Mouse (Mus musculus) hindbrain, postnatal 0 days (tissue): ENCODE measurements at regions not wholly inside any gene's neighbourhood (a gene's known extent, or its start where the extent isn't known, plus 50 kb on each side); places are given as distances from the start of the nearest gene placed in this dataset.
A peak's percentile ranks its signal among the peaks of the same experiment; 100 is the strongest.

Experiments
- ATAC-seq: fragments of 200-750 bp; cut with Nextera tagmentation; 2 replicates; pipeline ENCODE4 v1.8.0; 2017; ENCODE audit warnings: mild to moderate bottlenecking, moderate TSS enrichment, moderate library complexity
- DNase-seq: peaks from one replicate; pipeline ENCODE4 v3.0.0-alpha.2; 2015; ENCODE audit warnings: low spot score
- H3K27ac ChIP-seq: fragments of 300-500 bp; sonication (generic); 2 replicates; pipeline ENCODE4 v1.5.1; 2014; ENCODE audit warnings: mild to moderate bottlenecking
- H3K27me3 ChIP-seq: fragments of 300-500 bp; sonication (generic); 2 replicates; pipeline ENCODE4 v1.6.1; 2014; ENCODE audit warnings: low read length, mixed read lengths; ENCODE audit not compliant: insufficient read depth
- H3K36me3 ChIP-seq: fragments of 300-500 bp; sonication (generic); 2 replicates; pipeline ENCODE4 v1.6.1; 2014; ENCODE audit warnings: low read length, mixed read lengths; ENCODE audit not compliant: insufficient read depth
- H3K4me1 ChIP-seq: fragments of 300-500 bp; sonication (generic); 2 replicates; pipeline ENCODE4 v1.6.1; 2014; ENCODE audit warnings: antibody characterized with exemption, low read length, mixed read lengths; ENCODE audit not compliant: insufficient read depth
- H3K4me2 ChIP-seq: fragments of 300-500 bp; sonication (generic); 2 replicates; pipeline ENCODE4 v1.6.1; 2014; ENCODE audit warnings: low read depth, mild to moderate bottlenecking, low read length, moderate library complexity, mixed read lengths
- H3K4me3 ChIP-seq: fragments of 300-500 bp; sonication (generic); 2 replicates; pipeline ENCODE4 v1.5.1; 2014; ENCODE audit warnings: low read length
- H3K9ac ChIP-seq: fragments of 300-500 bp; sonication (generic); replicated peaks from 2 replicates; pipeline ENCODE4 v1.6.1; 2014; ENCODE audit warnings: mild to moderate bottlenecking, low read length, moderate library complexity, mixed read lengths
- H3K9me3 ChIP-seq: fragments of 300-500 bp; sonication (generic); 2 replicates; pipeline ENCODE4 v1.6.1; 2016; ENCODE audit warnings: low read length, mixed read lengths
- CTCF ChIP-seq: IDR thresholded peaks from 2 replicates; pipeline ENCODE4 v1.5.1; 2016; ENCODE audit warnings: antibody characterized with exemption, control low read depth, low read depth
- WGBS: fragments of 180-500 bp; shearing (Covaris S2); extraction: QIAGEN DNeasy Blood & Tissue Kit; methylation state at CpG from one replicate; pipeline ENCODE4 v1.1.7; 2014; 5-methylcytosine and 5-hydroxymethylcytosine counted together

- no peak for ATAC-seq
- H3K9me3 ChIP-seq = no peaks in the 10 kb centered on the region
- H3K4me2 ChIP-seq = no peak overlapping the region
- no peak for DNase-seq
- WGBS = 54% methylated on average over 12 of the region's 12 CpGs
- H3K27me3 ChIP-seq = no peaks in the 10 kb centered on the region
- no peak overlapping the region for H3K27ac ChIP-seq
- H3K36me3 ChIP-seq = no peaks in the 10 kb centered on the region
- H3K4me1 ChIP-seq = no peaks in the 10 kb centered on the region
- no peak overlapping the region for H3K4me3 ChIP-seq
- H3K9ac ChIP-seq = no peak overlapping the region
- TF ChIP-seq CTCF = no peak
These were observed 522.2 kb downstream of the Rwdd3 start for GRCm38 (mm10) chr3:120649047-120649868.

- H3K4me2 ChIP-seq = no peak overlapping the region
- ATAC-seq (no peak), DNase-seq (no peak)
- no peaks in the 10 kb centered on the region for H3K9me3 ChIP-seq
- no peaks in the 10 kb centered on the region for H3K4me1 ChIP-seq
- H3K27me3 ChIP-seq = no peaks in the 10 kb centered on the region
- no peaks in the 10 kb centered on the region for H3K36me3 ChIP-seq
- no peak overlapping the region for H3K27ac ChIP-seq
- no peak overlapping the region for H3K4me3 ChIP-seq
- TF ChIP-seq CTCF = no peak
- WGBS = 88% methylated on average over 5 of the region's 5 CpGs
- H3K9ac ChIP-seq = no peak overlapping the region
These were observed 523.1 kb downstream of the Rwdd3 start for GRCm38 (mm10) chr3:120648391-120648790.

- no peak overlapping the region for H3K27ac ChIP-seq
- no peak overlapping the region for H3K4me3 ChIP-seq
- no peak for ATAC-seq
- no peak overlapping the region for H3K4me2 ChIP-seq
- no peaks in the 10 kb centered on the region for H3K9me3 ChIP-seq
- 57% methylated on average over 9 of the region's 9 CpGs for WGBS
- no peaks in the 10 kb centered on the region for H3K4me1 ChIP-seq
- H3K27me3 ChIP-seq = no peaks in the 10 kb centered on the region
- TF ChIP-seq CTCF = no peak
- no peak for DNase-seq
- no peaks in the 10 kb centered on the region for H3K36me3 ChIP-seq
- H3K9ac ChIP-seq = no peak overlapping the region
These were observed 534.7 kb downstream of the Rwdd3 start for GRCm38 (mm10) chr3:120636669-120637305.

- H3K4me1 ChIP-seq = no peaks in the 10 kb centered on the region
- H3K9ac ChIP-seq = no peak overlapping the region
- no peak for TF ChIP-seq CTCF
- H3K36me3 ChIP-seq = no peaks in the 10 kb centered on the region
- H3K4me3 ChIP-seq = no peak overlapping the region
- H3K9me3 ChIP-seq = no peaks in the 10 kb centered on the region
- H3K27ac ChIP-seq = no peak overlapping the region
- no peak for DNase-seq
- ATAC-seq = no peak
- H3K27me3 ChIP-seq = no peaks in the 10 kb centered on the region
- no peak overlapping the region for H3K4me2 ChIP-seq
- whole genome bisulfite sequencing = 72% methylated on average over 6 of the region's 6 CpGs
These were observed 553.1 kb downstream of the Rwdd3 start for GRCm38 (mm10) chr3:120618358-120618757.

GRCm38 (mm10) chr3:120594226-120594625, 577.3 kb downstream of the Rwdd3 start:
- Histone ChIP-seq H3K27ac (no peak overlapping the region), H3K4me2 (no peak overlapping the region), H3K9ac (no peak overlapping the region), H3K4me1 (no peaks in the 10 kb centered on the region), H3K36me3 (no peaks in the 10 kb centered on the region), H3K9me3 (no peaks in the 10 kb centered on the region), H3K27me3 (no peaks in the 10 kb centered on the region), H3K4me3 (no peak overlapping the region)
- TF ChIP-seq CTCF = no peak
- 85% methylated on average over 1 of the region's 1 CpGs for WGBS
- DNase-seq = no peak
- no peak for ATAC-seq

- Histone ChIP-seq H3K4me1 (no peaks in the 10 kb centered on the region), H3K4me3 (no peak overlapping the region), H3K9ac (no peak overlapping the region), H3K4me2 (no peak overlapping the region), H3K27ac (no peak overlapping the region), H3K36me3 (no peaks in the 10 kb centered on the region), H3K27me3 (no peaks in the 10 kb centered on the region), H3K9me3 (no peaks in the 10 kb centered on the region)
- DNase-seq (peak; percentile 10), ATAC-seq (no peak)
- 63% methylated on average over 2 of the region's 2 CpGs for WGBS
- TF ChIP-seq CTCF = no peak
These were observed 580.3 kb downstream of the Rwdd3 start for GRCm38 (mm10) chr3:120591183-120591582.
